Mouse (Mus musculus) limb, embryonic 15.5 days (tissue): ENCODE data around the gene Ddah1. TPM values are rescaled to one million over a fixed set of nuclear protein-coding genes. Genes with fewer than 3 reads are reported as not detected.
A peak's percentile ranks its signal among the peaks of the same experiment; 100 is the strongest.

Experiments
- ATAC-seq: fragments of 200-750 bp; cut with Nextera tagmentation; 2 replicates; pipeline ENCODE4 v1.8.0; 2017; ENCODE audit warnings: low read depth, moderate TSS enrichment; ENCODE audit not compliant: insufficient number of reproducible peaks, low FRiP score, low TSS enrichment
- H3K27ac ChIP-seq: fragments of 300-500 bp; sonication (generic); 2 replicates; pipeline ENCODE4 v1.5.1; 2015; ENCODE audit warnings: moderate library complexity, mild to moderate bottlenecking, inconsistent platforms
- H3K27me3 ChIP-seq: fragments of 300-500 bp; sonication (generic); 2 replicates; pipeline ENCODE4 v1.6.1; 2015; ENCODE audit warnings: inconsistent platforms
- H3K36me3 ChIP-seq: fragments of 300-500 bp; sonication (generic); 2 replicates; pipeline ENCODE4 v1.6.1; 2015; ENCODE audit warnings: inconsistent platforms
- H3K4me1 ChIP-seq: fragments of 300-500 bp; sonication (generic); 2 replicates; pipeline ENCODE4 v1.6.1; 2015; ENCODE audit warnings: inconsistent platforms
- H3K4me2 ChIP-seq: fragments of 300-500 bp; sonication (generic); 2 replicates; pipeline ENCODE4 v1.6.1; 2015; ENCODE audit warnings: mild to moderate bottlenecking, inconsistent platforms
- H3K4me3 ChIP-seq: fragments of 300-500 bp; sonication (generic); 2 replicates; pipeline ENCODE4 v1.5.1; 2015; ENCODE audit warnings: mild to moderate bottlenecking, inconsistent platforms
- H3K9ac ChIP-seq: fragments of 300-500 bp; sonication (generic); 2 replicates; pipeline ENCODE4 v1.6.1; 2015; ENCODE audit warnings: inconsistent platforms
- H3K9me3 ChIP-seq: fragments of 300-500 bp; sonication (generic); 2 replicates; pipeline ENCODE4 v1.6.1; 2016; ENCODE audit warnings: inconsistent platforms
- WGBS: fragments of 180-500 bp; shearing (Covaris S2); methylation state at CpG from one replicate; pipeline ENCODE4 v1.1.7; 2015; 5-methylcytosine and 5-hydroxymethylcytosine counted together
- polyA plus RNA-seq: library from polyadenylated mRNA; unstranded; fragments of >200 nt; fragmentation: Nextera tagmentation; extraction: Ambion mirVana; gene quantifications from 2 replicates; pipeline ENCODE4 v1.2.1, GENCODE M21; 2015

The Ddah1 gene
- polyA plus RNA-seq, 1 experiment from 2014 or later, result 48.5 TPM

DNA sequence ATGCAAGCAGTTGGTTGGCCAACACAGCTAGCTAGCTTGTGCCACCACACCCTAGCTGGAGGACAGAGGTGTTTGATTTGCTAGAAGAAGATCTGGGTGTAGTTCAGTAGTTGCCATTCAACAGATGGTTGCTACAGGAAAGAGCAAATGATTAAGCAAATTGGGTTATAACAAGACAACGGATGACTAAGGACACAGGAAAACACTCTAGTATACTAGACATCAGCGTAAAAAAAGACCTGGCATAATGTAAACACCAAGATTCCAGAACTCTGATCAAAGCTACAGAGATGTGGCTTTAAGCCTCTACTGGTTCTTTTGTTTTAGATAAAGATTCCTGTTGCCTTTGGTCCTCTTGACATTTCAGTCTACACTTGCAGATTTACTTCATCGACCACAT, 164.5 kb downstream of the Ddah1 start:
- Histone ChIP-seq H3K27ac (peak overlapping the region; percentile 90), H3K9ac (no peak overlapping the region), H3K27me3 (no peaks in the 10 kb centered on the region), H3K9me3 (0 out of 2 replicates have a peak, but pooled peaks cover 10% of the 10 kb centered on the region), H3K36me3 (peaks cover 7% of the 10 kb centered on the region), H3K4me1 (peaks cover 15% of the 10 kb centered on the region), H3K4me2 (no peak overlapping the region), H3K4me3 (no peak overlapping the region)
- no peak for ATAC-seq
- WGBS, result 65% methylated on average over 3 of the region's 3 CpGs

DNA sequence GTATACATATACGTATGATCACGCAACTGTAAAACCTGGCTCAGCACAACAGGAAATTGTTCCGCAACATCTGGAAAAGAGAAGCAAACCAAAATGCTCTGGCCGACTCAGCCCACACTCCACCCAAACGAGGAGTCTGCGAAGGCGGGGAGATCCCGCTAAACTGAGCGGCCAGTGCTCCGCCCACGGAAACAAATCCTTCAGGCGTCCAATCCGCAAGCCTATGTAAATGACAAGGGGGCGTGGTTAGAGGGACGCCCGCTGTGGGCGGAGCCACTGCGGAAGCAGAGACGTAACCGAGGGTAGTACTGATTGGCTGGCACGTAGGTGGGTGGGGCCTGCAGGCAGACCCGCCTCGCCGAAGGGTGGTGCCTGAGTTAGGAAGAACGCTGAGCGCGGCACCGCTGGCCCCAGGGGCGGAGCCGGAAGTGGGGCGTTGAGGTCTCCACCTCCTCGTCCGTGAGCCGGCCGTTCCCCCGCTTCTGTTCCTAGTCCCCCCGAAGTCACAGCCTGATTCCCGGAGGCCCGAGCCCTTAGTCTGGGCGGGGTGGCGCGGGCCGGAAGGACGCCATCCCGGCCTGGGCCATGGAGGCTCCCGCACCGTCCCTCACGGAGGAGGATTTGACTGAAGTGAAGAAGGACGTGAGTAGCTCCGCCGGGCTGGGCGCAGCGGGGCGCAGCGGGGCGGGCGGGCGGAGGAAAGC, 165.6 kb downstream of the Ddah1 start:
- H3K4me1 ChIP-seq, result peaks cover 15% of the 10 kb centered on the region
- peak overlapping the region; percentile 59 for H3K4me2 ChIP-seq
- H3K9me3 ChIP-seq, result 0 out of 2 replicates have a peak, but pooled peaks cover under 1% of the 10 kb centered on the region
- peak; percentile 99 for ATAC-seq
- 0% methylated on average over 57 of the region's 58 CpGs for WGBS
- peaks cover 9% of the 10 kb centered on the region for H3K36me3 ChIP-seq
- peak overlapping the region; percentile 90 for H3K9ac ChIP-seq
- peak overlapping the region; percentile 95 for H3K27ac ChIP-seq
- H3K27me3 ChIP-seq, result no peaks in the 10 kb centered on the region
- peak overlapping the region; percentile 84 for H3K4me3 ChIP-seq

DNA sequence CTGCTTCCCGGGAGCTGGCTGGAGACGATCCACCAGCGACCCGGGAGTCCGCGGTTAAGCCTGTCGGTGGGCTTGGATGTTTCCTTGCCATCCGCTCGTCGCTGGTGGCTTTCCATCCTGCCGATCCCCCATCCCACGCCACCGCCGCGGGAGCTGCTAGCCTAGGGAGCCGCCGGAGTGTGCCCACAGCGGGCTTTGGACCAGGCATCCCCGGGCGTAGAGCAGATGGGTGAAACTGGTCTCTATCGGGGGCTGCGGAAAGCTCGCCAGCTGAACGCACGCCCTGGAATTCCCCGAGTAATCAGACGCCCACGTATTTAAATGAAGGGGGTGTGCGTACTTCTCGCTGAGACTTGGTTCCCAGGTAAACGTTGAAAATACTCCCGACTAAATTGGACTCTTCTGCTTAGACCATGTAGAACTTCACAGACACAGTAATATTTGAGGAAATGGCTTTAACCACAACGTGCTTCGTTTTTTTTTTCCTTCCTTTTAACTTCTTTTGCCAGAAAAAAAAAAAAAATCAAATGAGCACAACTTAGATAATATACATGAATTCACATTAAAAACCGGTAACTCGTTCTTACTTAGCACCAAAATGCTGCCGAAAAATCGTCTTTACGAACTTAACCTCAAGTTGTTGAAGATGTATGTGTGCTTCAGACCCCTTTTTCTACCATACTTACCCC, 166.3 kb downstream of the Ddah1 start:
- H3K9ac ChIP-seq, result peak overlapping the region; percentile 90
- no peak for ATAC-seq
- H3K9me3 ChIP-seq, result no peaks in the 10 kb centered on the region
- H3K4me2 ChIP-seq, result peak overlapping the region; percentile 59
- peaks cover 9% of the 10 kb centered on the region for H3K36me3 ChIP-seq
- peak overlapping the region; percentile 84 for H3K4me3 ChIP-seq
- H3K4me1 ChIP-seq, result peaks cover 15% of the 10 kb centered on the region
- no peaks in the 10 kb centered on the region for H3K27me3 ChIP-seq
- H3K27ac ChIP-seq, result peak overlapping the region; percentile 95
- 3% methylated on average over 39 of the region's 39 CpGs for WGBS

GRCm38 (mm10) chr3:145925506-145925905, 167.0 kb downstream of the Ddah1 start:
- 60% methylated on average over 5 of the region's 5 CpGs for WGBS
- Histone ChIP-seq H3K4me2 (peak overlapping the region; percentile 59), H3K36me3 (peaks cover 11% of the 10 kb centered on the region), H3K9me3 (no peaks in the 10 kb centered on the region), H3K4me3 (peak overlapping the region; percentile 84), H3K9ac (no peak overlapping the region), H3K27me3 (no peaks in the 10 kb centered on the region), H3K27ac (no peak overlapping the region), H3K4me1 (peaks cover 15% of the 10 kb centered on the region)
- no peak for ATAC-seq

GRCm38 (mm10) chr3:145929525-145930400, 171.3 kb downstream of the Ddah1 start:
- no peak overlapping the region for H3K4me2 ChIP-seq
- 34% methylated on average over 7 of the region's 7 CpGs for WGBS

DNA sequence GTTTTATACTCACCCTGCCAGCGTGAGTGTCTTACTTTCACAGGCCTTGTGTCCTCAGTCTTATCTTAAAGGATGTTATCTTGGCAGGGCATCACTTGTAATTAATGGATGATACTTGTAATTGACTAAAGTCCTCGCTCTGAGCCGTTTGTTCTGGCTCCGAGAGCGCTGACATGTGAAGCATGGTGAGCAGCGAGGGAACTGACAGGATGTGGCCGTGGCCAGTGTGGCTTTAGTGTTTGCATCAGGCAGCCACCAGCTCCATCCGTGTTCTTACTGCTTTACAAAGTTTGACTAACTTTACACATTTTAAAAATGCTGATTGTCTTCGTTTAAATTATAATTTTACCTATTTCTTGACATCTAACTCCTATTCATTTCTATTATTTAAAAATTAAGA, 175.4 kb downstream of the Ddah1 start:
- Histone ChIP-seq H3K9me3 (no peaks in the 10 kb centered on the region), H3K4me1 (peaks cover 8% of the 10 kb centered on the region), H3K36me3 (peaks cover 33% of the 10 kb centered on the region), H3K4me2 (no peak overlapping the region), H3K27me3 (no peaks in the 10 kb centered on the region), H3K27ac (no peak overlapping the region), H3K4me3 (no peak overlapping the region), H3K9ac (no peak overlapping the region)
- 77% methylated on average over 9 of the region's 9 CpGs for WGBS
- ATAC-seq, result no peak

More at GRCm38 (mm10) chr3:145929525-145930400, 171.3 kb downstream of the Ddah1 start:
- H3K27ac ChIP-seq, result no peak overlapping the region
- H3K4me1 ChIP-seq, result peaks cover 13% of the 10 kb centered on the region
- ATAC-seq, result no peak
- H3K4me3 ChIP-seq, result no peak overlapping the region
- no peaks in the 10 kb centered on the region for H3K27me3 ChIP-seq
- H3K36me3 ChIP-seq, result peaks cover 42% of the 10 kb centered on the region
- H3K9ac ChIP-seq, result no peak overlapping the region
- H3K9me3 ChIP-seq, result no peaks in the 10 kb centered on the region

GRCm38 (mm10) chr3:145937505-145938404, 179.3 kb downstream of the Ddah1 start, which contains the start of gene 2410004B18Rik:
Gene 2410004B18Rik, plus strand, starts transcription at chr3:145938014.
- Histone ChIP-seq H3K4me2 (peak within 1 kb of the TSS; percentile 56), H3K4me1 (peaks cover 22% of the 10 kb centered on the region), H3K27ac (peak within 1 kb of the TSS; percentile 71), H3K36me3 (peaks cover 28% of the 10 kb centered on the region), H3K9ac (peak within 1 kb of the TSS; percentile 80), H3K9me3 (no peaks in the 10 kb centered on the region), H3K4me3 (peak within 1 kb of the TSS; percentile 98), H3K27me3 (no peaks in the 10 kb centered on the region)
- peak; percentile 87 for ATAC-seq
- WGBS, result under 1% methylated on average over 68 of the region's 70 CpGs

- H3K4me3 ChIP-seq, result peak overlapping the region; percentile 98
- no peaks in the 10 kb centered on the region for H3K27me3 ChIP-seq
- H3K36me3 ChIP-seq, result peaks cover 27% of the 10 kb centered on the region
- peak overlapping the region; percentile 71 for H3K27ac ChIP-seq
- WGBS, result 21% methylated on average over 48 of the region's 50 CpGs
- ATAC-seq, result no peak
- H3K4me2 ChIP-seq, result peak overlapping the region; percentile 56
- H3K4me1 ChIP-seq, result peaks cover 22% of the 10 kb centered on the region
- peak overlapping the region; percentile 80 for H3K9ac ChIP-seq
- no peaks in the 10 kb centered on the region for H3K9me3 ChIP-seq
These were observed 180.2 kb downstream of the Ddah1 start for GRCm38 (mm10) chr3:145938405-145939349.

DNA sequence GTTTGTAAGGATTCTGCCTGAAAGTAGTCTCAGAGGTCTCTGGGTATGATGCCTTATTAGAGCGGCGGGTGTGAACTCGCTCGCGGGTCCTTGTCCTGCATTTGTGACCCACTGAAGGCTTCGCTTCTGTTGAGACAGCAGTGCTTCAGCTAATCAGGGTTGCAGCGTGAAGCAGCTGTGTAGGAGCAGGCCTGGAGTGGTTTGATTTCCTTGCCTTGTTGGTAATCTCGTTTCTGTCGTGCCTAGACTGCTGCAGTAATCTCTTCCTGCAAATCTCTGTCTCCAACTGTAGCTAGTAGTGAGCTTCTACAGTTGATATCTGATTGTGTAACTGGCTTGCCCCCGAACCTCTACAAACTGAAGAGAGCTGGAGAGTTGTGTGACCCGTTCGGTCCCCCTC, 180.9 kb downstream of the Ddah1 start:
- Histone ChIP-seq H3K9ac (no peak overlapping the region), H3K36me3 (peaks cover 31% of the 10 kb centered on the region), H3K27me3 (no peaks in the 10 kb centered on the region), H3K4me1 (peaks cover 22% of the 10 kb centered on the region), H3K4me3 (peak overlapping the region; percentile 98; the same call in 1 of the 2 replicates), H3K27ac (no peak overlapping the region), H3K4me2 (peak overlapping the region; percentile 56), H3K9me3 (no peaks in the 10 kb centered on the region)
- 82% methylated on average over 12 of the region's 12 CpGs for WGBS
- no peak for ATAC-seq

DNA sequence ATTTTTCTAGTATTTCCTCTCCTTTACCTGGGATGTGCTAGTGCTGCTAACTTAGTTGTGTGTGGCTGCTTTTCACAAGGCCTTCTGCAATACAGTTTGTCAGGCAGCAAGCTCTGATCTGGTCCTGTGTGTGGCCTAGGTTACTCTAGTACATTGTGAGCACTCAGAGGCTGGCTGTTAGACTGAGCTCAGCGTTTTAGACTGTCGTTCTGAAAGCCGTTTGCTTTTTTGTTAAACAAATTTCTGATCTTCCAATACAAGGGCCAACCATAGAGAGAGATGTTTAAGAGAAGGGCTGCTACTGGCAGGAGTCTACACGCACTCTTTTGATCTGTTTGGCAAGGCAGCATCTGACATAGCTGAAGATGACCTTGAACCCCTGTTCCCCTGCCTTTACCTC, 181.5 kb downstream of the Ddah1 start:
- Histone ChIP-seq H3K27ac (no peak overlapping the region), H3K27me3 (no peaks in the 10 kb centered on the region), H3K9me3 (no peaks in the 10 kb centered on the region), H3K4me1 (peaks cover 22% of the 10 kb centered on the region), H3K4me2 (no peak overlapping the region), H3K4me3 (no peak overlapping the region), H3K36me3 (peaks cover 37% of the 10 kb centered on the region), H3K9ac (no peak overlapping the region)
- 90% methylated on average over 4 of the region's 4 CpGs for WGBS
- ATAC-seq, result no peak
